Mouse (Mus musculus): ENCODE data around the gene Ndufb4.

DNA sequence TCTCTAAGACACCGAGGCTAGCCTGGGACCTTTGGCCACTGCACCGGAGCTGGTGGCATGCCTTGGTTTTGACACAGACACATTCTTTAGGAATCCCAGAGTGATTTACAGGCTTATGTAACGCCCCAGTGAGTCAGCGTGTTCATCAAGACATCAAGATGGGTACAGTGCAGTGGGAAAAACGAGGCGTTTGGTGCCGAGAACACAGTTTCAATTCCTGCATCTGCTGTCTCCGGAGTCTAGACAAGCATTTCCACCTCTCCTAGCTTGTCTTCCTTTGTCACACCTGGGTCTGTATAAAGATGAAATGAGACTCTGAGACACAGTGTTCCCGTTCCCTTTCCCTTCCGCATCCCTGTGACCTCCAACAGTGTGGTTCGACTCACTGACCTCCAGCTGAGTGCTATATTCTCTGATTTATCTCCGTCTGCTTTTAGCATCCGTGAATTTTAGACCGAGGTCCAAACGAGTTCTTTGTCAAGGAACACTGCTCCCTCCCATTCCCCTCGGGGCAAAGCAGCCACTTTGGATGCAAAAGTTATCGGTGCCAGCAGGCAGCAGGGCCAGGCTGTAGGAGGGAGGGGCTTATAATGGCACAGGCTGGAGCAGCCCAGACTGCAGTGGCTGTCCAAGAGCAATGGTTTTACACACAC lies 21.9 kb upstream of the Ndufb4 start:
- TF ChIP-seq CHD2 (IDR thresholded peaks at IDR 0.05; ENCODE audit: low read depth, low read length), result no peak
- TF ChIP-seq MAFK (IDR thresholded peaks at IDR 0.05; ENCODE audit: insufficient read depth, low read depth, low read length), result no peak
